Mouse (Mus musculus) layer of hippocampus, adult 18-20 months (tissue): ENCODE results near the gene Zc3h12c. TPM values are rescaled to one million over a fixed set of nuclear protein-coding genes. Genes with fewer than 3 reads are reported as not detected.

Experiments used
- microRNA-seq, 2 experiments: library from miRNA; unstranded; fragments of <30 nt; microRNA quantifications; one replicate each; pipeline ENCODE4 v1.2.0; 2021
- total RNA-seq, 2 experiments: library from RNA; stranded (reverse); gene quantifications; 2 replicates each; pipeline ENCODE4 v1.2.3; 2021

Gene Zc3h12c
- total RNA-seq, 2 experiments from 2014 or later: 12.3 to 14.1 TPM

Small RNA genes lying within 50 kb of the gene (microRNA-seq; reads per million reads assigned to microRNA genes)
- gene Gm27686 (0 reads per million in 2 experiments), gene Mir6244 (0 reads per million in 2 experiments)

Other genes starting within 250 kb of the Zc3h12c start
- 10 to 100 TPM; 20.6 to 25.7 TPM for gene Fdx1, start 205.0 kb downstream of the Zc3h12c start, total RNA-seq
- 10 to 100 TPM; 48.9 to 49.3 TPM for gene Rdx, start 121.4 kb downstream of the Zc3h12c start, total RNA-seq